Mouse (Mus musculus) forebrain, embryonic 10.5 days (tissue): ENCODE measurements around the gene Chpf2. TPM values are rescaled to one million over a fixed set of nuclear protein-coding genes. Genes with fewer than 3 reads are reported as not detected.

Source experiments
- DNase-seq: peaks from one replicate; pipeline ENCODE4 v3.0.0-alpha.2; 2017; ENCODE audit warnings: low spot score; ENCODE audit errors: extremely low spot score
- H3K27ac ChIP-seq: fragments of 300-500 bp; sonication (generic); 2 replicates; pipeline ENCODE4 v1.5.1; 2016; ENCODE audit warnings: mild to moderate bottlenecking
- H3K27me3 ChIP-seq: fragments of 300-500 bp; sonication (generic); 2 replicates; pipeline ENCODE4 v1.6.1; 2016; ENCODE audit warnings: mild to moderate bottlenecking; ENCODE audit not compliant: poor library complexity, severe bottlenecking
- H3K36me3 ChIP-seq: fragments of 300-500 bp; sonication (generic); replicated peaks from 2 replicates; pipeline ENCODE4 v1.6.1; 2016; ENCODE audit warnings: mild to moderate bottlenecking, moderate library complexity
- H3K4me1 ChIP-seq: fragments of 300-500 bp; sonication (generic); 2 replicates; pipeline ENCODE4 v1.6.1; 2016
- H3K4me3 ChIP-seq: fragments of 300-500 bp; sonication (generic); 2 replicates; pipeline ENCODE4 v1.5.1; 2016; ENCODE audit warnings: mild to moderate bottlenecking, moderate library complexity
- H3K9me3 ChIP-seq: fragments of 300-500 bp; sonication (generic); 2 replicates; pipeline ENCODE4 v1.6.1; 2016; ENCODE audit warnings: mild to moderate bottlenecking, moderate library complexity
- WGBS: fragments of 180-500 bp; shearing (Covaris S2); methylation state at CpG from one replicate; pipeline ENCODE4 v1.1.7; 2016; 5-methylcytosine and 5-hydroxymethylcytosine counted together
- polyA plus RNA-seq: library from polyadenylated mRNA; unstranded; fragments of >200 nt; fragmentation: Nextera tagmentation; extraction: Ambion mirVana; gene quantifications from 2 replicates; pipeline ENCODE4 v1.2.1, GENCODE M21; 2016

The Chpf2 gene
- polyA plus RNA-seq, 1 experiment from 2014 or later = 15.1 TPM

DNA sequence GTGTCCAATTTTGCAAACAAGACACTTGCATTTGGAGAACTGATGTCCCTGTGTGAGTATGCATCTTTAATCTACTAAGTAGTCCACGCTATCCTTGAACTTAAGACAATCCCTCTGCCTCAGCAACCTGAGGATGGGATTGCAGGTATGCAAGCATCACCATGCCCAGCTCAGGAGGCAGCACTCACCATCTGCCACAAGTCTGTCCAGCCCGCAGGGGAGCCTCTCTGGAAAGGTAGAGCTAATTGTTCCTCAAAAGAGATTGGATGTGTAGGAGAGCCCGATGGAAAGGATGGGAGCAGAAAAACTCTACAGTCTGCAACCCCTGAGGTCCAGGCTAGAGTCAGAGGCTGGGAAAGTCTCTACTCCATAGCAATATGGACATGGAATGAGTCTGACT lies 32.4 kb downstream of the Chpf2 start:
- WGBS = 77% methylated on average over 3 of the region's 3 CpGs
- H3K4me3 ChIP-seq = no peak overlapping the region
- H3K27me3 ChIP-seq = peaks cover 47% of the 10 kb centered on the region
- DNase-seq = no peak
- H3K9me3 ChIP-seq = no peaks in the 10 kb centered on the region
- H3K27ac ChIP-seq = no peak overlapping the region
- no peaks in the 10 kb centered on the region for H3K36me3 ChIP-seq
- peaks cover 24% of the 10 kb centered on the region for H3K4me1 ChIP-seq

DNA sequence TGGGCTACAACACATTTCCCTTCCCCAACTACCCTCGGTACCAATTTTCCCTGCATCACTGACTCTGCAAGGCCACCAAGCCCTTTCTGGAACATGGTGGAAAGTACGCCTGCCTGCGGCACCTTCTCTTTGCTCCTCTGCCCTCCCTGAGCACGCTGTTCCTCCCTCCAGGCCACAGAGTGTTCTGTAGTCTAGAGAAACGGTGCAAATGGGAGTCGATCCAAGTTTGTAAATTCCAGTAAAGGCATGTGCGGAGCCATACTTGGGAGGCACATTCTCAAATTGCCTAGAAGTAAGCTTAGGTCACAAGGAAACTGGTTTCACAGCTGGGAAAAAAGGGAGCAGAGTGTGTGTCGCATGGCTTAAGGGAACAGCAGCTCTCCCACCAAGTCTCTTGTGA lies 33.6 kb downstream of the Chpf2 start:
- Histone ChIP-seq H3K36me3 (no peaks in the 10 kb centered on the region), H3K27ac (no peak overlapping the region), H3K4me3 (no peak overlapping the region), H3K9me3 (no peaks in the 10 kb centered on the region), H3K27me3 (peaks cover 58% of the 10 kb centered on the region), H3K4me1 (peaks cover 35% of the 10 kb centered on the region)
- DNase-seq = no peak
- WGBS = 81% methylated on average over 8 of the region's 8 CpGs

DNA sequence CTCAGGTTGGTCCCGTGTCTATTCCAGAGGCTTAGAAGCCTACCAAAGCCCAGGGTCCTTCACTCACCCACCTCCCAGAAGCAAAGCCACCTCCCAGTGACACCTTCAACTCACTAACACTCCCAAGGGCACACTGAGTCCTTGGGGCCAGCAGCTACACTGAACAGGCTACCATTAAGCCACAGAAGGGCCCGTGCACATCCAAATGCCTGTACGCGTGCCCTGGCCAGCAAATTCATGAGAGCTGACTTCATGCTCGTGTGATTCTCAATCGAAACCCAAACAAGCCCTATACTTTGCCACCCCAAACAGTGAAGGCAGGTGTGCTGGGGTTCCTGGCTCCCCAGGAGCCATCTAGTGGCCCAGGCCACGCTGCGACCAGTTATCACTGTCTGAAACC lies 34.1 kb downstream of the Chpf2 start:
- Histone ChIP-seq H3K36me3 (no peaks in the 10 kb centered on the region), H3K27me3 (peaks cover 60% of the 10 kb centered on the region), H3K9me3 (no peaks in the 10 kb centered on the region), H3K27ac (no peak overlapping the region), H3K4me3 (no peak overlapping the region), H3K4me1 (peaks cover 35% of the 10 kb centered on the region)
- WGBS = 70% methylated on average over 8 of the region's 8 CpGs
- DNase-seq = no peak

DNA sequence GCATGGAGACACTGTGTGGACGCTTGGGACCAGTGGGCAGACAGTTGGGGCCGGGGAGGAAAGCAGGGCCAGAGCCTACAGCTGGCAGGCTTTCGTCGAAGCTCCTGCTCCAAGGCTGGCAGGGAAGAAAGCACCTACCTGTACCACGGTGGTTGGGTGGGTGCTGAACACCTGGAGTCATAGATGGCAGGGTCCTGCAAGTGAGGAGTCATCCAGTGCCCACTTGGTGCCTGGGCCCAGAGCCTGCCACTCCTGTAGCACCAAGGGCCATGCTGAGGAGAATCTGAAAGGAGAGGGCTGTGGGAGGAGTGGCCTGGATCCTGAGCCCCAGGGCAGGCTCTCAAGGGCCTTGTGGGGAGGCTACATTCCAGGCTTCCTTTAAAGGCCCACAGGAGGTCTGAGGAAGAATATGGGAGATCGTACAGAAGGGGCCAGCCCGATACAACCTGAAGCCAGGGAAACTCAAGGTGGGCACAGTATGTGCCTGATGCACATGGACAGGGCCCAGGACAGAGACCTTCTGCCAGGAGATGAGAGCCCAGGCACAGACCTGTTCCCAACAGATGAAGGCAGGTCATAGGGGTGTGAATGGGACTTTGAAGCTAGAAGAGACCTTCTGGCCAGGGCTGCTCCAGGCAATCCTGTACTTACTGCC lies 36.0 kb downstream of the Chpf2 start:
- H3K4me3 ChIP-seq = no peak overlapping the region
- no peaks in the 10 kb centered on the region for H3K36me3 ChIP-seq
- H3K9me3 ChIP-seq = no peaks in the 10 kb centered on the region
- peaks cover 65% of the 10 kb centered on the region for H3K27me3 ChIP-seq
- no peak overlapping the region for H3K27ac ChIP-seq
- no peak for DNase-seq
- WGBS = 62% methylated on average over 7 of the region's 7 CpGs
- H3K4me1 ChIP-seq = peaks cover 35% of the 10 kb centered on the region

DNA sequence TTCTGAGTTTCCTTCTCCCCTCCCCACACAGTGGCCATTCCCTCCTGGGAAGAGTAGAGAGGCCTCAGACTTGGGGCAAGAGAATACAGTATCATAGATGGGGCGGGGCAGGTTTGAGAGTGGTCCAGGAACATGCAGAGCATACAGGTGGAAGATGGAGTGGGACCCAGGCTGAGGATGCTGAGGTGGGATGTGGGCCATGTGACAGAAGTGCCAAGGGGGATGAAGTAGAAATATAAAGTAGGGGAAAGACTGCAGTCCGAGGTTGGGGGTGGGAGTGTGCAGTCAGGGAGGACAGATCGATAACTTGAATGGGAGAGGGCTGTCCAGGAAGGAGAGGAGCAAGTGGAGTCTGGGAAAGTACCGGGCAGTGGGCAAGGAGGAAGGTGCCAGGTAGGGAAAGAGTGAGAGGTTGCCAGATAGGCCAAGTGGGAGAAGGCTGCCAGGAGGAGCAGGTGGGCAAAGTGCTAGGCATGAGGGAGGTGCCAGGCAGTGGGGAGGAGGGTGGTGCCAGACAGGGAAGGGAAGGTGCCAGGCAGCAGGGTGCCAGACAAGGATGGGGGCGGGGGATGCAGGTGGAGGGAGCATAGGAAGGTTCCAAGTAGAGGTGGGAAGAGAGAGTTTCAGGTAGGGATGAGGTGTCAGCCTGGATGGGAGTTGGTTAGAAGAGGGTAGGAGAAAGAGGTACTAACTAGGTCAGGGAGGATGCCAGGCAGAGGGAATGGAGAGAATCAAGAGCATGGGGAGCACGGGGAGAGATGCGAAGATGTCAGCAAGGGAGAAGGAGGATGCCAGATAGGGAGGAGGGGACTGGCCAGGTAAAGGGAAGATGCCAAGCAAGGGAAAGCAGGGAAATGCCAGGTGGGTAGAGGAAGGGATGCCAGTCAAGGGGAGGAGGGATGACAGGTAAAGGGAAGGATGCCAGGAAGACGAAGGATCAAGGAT lies 36.8 kb downstream of the Chpf2 start:
- Histone ChIP-seq H3K27ac (peak overlapping the region; percentile 84; the same call in 1 of the 2 replicates), H3K36me3 (no peaks in the 10 kb centered on the region), H3K27me3 (peaks cover 65% of the 10 kb centered on the region), H3K4me1 (peaks cover 35% of the 10 kb centered on the region), H3K4me3 (peak overlapping the region; percentile 70), H3K9me3 (no peaks in the 10 kb centered on the region)
- WGBS = 43% methylated on average over 8 of the region's 8 CpGs
- no peak for DNase-seq

DNA sequence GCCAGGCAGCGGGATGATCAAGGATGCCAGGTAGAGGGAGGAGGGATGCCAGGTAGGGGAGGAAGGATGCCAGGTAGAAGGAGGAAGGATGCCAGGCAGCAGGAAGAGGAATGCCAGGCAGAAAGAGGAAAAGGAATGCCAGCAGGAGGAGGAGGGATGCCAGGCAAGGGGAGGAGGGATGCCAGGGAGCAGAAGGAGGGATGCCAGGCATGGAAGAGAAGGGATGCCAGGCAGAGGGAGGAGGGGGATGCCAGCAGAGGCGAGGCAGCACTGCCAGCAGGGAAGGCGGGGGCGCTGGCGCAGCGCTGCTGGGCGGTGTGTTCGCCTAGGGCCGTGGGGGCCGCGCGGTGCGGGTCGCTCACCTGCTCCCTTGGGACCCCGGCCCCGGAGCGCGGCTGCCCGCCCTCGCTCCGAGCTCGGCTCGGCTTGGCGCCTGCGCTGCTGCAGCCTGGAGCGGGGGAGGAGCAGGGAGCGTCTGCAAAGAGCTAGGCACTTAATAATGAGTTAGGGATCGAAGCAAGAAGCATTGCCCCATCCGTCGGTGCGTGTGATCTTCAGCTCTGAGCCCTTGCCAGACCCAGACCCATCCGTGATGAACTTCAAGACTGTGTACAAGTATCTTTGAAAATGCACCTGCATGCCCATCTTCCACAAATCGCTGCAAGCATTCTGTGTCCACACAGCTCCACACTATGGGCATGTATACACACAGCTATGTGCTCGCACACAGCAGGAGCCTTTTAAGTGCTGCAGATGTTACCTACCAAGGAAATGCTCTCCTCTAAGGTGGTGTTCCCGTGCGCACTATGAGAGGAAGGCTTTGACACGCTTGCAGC lies 37.7 kb downstream of the Chpf2 start, which contains the start of gene Smarcd3:
Smarcd3 (minus strand) TSS at position 426 of the 836 bp plus-strand sequence.
- Histone ChIP-seq H3K9me3 (no peaks in the 10 kb centered on the region), H3K27me3 (peaks cover 61% of the 10 kb centered on the region), H3K27ac (peak within 1 kb of the TSS; percentile 84), H3K4me3 (peak within 1 kb of the TSS; percentile 70), H3K4me1 (peaks cover 35% of the 10 kb centered on the region), H3K36me3 (no peaks in the 10 kb centered on the region)
- DNase-seq = peak; percentile 73
- WGBS = 4% methylated on average over 37 of the region's 37 CpGs

DNA sequence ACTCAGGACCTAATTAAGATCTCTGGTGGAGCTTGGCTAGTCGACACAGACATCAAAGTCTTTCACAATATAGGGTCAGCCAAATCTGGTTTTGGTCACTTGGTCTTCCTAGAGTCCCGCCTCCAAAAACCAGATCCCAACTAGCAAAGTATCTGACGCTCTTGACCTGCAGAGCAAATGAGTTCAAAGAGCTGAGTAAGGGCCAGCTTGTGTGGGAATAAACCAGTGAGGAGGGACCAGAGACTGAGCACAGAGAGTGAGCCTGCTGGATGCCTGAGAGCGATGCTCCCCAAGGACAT lies 38.2 kb downstream of the Chpf2 start:
- Histone ChIP-seq H3K27ac (no peak overlapping the region), H3K36me3 (no peaks in the 10 kb centered on the region), H3K4me3 (peak overlapping the region; percentile 70), H3K9me3 (no peaks in the 10 kb centered on the region), H3K4me1 (peaks cover 35% of the 10 kb centered on the region), H3K27me3 (peaks cover 60% of the 10 kb centered on the region)
- WGBS = 40% methylated on average over 4 of the region's 4 CpGs
- no peak for DNase-seq

DNA sequence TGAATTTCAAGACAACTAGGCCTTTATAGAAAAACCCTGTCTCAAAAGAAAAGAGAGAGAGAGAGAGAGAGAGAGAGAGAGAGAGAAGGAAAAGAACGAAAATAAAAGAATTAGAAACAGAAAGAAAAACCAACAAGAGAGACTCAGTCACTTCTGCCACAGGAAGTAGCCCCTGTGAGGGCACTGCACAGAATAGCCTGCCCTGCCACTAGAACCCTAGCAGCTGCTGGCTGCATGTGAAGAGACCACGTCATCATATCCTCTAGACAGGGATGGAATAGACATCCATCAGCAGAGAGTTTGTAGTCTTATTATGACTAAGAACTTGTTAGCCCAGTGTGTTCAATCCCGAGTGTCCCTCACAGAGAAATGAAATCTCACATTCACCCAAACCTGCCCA lies 43.2 kb downstream of the Chpf2 start:
- Histone ChIP-seq H3K4me3 (no peak overlapping the region), H3K36me3 (no peaks in the 10 kb centered on the region), H3K27me3 (peaks cover 18% of the 10 kb centered on the region), H3K4me1 (peaks cover 4% of the 10 kb centered on the region), H3K27ac (no peak overlapping the region), H3K9me3 (no peaks in the 10 kb centered on the region)
- 71% methylated on average over 3 of the region's 3 CpGs for WGBS
- no peak for DNase-seq

DNA sequence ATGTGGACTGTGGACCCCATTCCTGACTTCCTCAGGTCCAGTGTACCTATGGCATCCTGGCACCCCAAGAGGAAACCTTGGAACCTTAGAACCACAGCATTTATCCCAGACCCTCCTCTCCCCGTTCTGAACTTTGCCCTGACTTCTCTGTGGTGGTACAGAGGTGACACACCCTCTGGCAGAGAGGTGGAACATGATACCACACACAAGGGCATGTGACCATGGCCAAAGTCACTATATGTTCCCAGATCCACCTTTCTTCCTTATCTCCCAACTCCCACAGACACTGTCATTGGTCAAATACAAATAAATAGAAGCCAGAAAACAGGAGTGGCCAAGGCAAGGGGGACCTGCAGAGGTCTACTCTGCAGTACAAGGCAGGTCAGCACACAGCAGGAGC lies 48.6 kb downstream of the Chpf2 start:
- Histone ChIP-seq H3K9me3 (no peaks in the 10 kb centered on the region), H3K27me3 (peaks cover 7% of the 10 kb centered on the region; the same call in 1 of the 2 replicates), H3K4me3 (no peak overlapping the region), H3K36me3 (no peaks in the 10 kb centered on the region), H3K27ac (no peak overlapping the region), H3K4me1 (peaks cover 15% of the 10 kb centered on the region)
- no peak for DNase-seq
- WGBS = 55% methylated on average over 1 of the region's 1 CpGs

DNA sequence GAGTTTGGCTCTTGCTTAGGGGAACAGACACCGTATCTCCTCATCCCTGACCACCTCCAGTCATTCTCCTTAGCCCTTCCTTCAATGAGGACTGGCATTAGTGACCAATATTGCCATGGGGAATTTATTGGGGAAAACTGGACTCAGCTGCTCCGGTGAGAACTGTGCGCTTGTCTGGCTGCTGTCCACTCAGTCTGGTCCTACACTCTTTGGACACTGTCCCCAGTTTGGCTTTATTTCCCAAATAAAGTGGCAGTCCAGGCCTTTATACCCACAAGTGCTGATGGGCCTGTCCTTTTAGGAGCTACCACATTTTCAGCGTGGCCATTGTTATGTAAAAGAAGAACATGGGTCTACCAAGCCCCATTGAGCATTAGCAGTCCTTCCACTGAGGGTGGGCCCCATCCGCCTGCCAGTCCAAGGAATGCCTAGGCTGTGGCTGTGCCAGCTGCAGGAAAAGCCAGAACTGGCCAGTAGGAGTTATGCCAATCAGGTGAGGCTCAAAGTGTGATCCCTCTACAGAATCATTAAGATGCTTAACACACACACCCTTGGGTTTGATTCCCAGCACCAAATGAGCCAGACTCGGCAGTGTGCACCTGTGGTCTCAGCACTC lies 49.1 kb downstream of the Chpf2 start:
- WGBS = 70% methylated on average over 6 of the region's 6 CpGs
- no peak for DNase-seq
- no peak overlapping the region for H3K27ac ChIP-seq
- H3K4me1 ChIP-seq = peaks cover 15% of the 10 kb centered on the region
- H3K9me3 ChIP-seq = no peaks in the 10 kb centered on the region
- no peaks in the 10 kb centered on the region for H3K36me3 ChIP-seq
- H3K27me3 ChIP-seq = peaks cover 7% of the 10 kb centered on the region; the same call in 1 of the 2 replicates
- no peak overlapping the region for H3K4me3 ChIP-seq

DNA sequence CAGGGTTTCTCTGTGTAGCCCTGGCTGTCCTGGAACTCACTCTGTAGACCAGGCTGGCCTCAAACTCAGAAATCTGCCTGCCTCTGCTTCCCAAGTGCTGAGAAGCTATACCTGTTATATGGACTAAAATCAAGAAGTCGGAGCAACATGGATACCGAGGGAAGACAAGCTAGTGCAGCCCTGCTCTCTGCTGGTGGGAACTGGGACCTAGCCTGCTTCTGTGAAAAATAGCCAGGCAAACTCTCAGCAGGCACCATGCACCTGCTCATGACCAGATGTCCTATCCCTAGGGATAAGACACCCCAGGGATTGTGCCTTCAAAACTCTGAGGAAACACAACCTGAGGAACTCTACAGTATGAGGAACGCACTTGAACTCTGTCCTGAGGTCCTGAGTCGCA lies 50.4 kb downstream of the Chpf2 start:
- Histone ChIP-seq H3K9me3 (no peaks in the 10 kb centered on the region), H3K4me3 (no peak overlapping the region), H3K27me3 (no peaks in the 10 kb centered on the region), H3K4me1 (peaks cover 15% of the 10 kb centered on the region), H3K36me3 (no peaks in the 10 kb centered on the region), H3K27ac (no peak overlapping the region)
- DNase-seq = no peak
- 84% methylated on average over 4 of the region's 4 CpGs for WGBS

DNA sequence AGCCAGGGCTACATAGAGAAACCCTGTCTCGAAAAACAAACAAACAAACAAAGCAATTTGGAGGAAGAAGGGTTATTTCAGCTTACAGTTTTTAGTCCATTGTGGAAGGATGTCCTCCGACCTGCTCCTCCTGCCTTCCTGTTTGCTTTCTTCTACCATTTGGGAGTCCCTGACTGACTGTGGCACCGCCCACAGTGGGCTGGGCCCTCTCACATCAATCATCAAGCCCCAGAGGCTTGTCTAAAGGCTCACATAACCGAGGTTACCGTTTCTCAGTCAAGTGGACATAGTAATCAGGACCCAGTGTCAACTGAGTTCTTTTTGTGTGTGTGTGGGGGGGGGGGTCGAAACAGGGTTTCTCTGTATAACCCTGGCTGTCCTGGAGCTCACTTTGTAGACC lies 51.6 kb downstream of the Chpf2 start:
- Histone ChIP-seq H3K9me3 (no peaks in the 10 kb centered on the region), H3K27me3 (no peaks in the 10 kb centered on the region), H3K4me1 (peaks cover 15% of the 10 kb centered on the region), H3K36me3 (no peaks in the 10 kb centered on the region), H3K27ac (no peak overlapping the region), H3K4me3 (no peak overlapping the region)
- WGBS = 75% methylated on average over 6 of the region's 6 CpGs
- no peak for DNase-seq
